Mouse (Mus musculus): ENCODE data around the gene C7. TPM values are rescaled to one million over a fixed set of nuclear protein-coding genes. Genes with fewer than 3 reads are reported as not detected.
A peak's percentile ranks its signal among the peaks of the same experiment; 100 is the strongest.

C7 gene
- 8.4 and 12.2 TPM in 2 replicates for polyA plus RNA-seq (2012; ENCODE audit: insufficient read depth, insufficient read length, missing spikeins)

DNA sequence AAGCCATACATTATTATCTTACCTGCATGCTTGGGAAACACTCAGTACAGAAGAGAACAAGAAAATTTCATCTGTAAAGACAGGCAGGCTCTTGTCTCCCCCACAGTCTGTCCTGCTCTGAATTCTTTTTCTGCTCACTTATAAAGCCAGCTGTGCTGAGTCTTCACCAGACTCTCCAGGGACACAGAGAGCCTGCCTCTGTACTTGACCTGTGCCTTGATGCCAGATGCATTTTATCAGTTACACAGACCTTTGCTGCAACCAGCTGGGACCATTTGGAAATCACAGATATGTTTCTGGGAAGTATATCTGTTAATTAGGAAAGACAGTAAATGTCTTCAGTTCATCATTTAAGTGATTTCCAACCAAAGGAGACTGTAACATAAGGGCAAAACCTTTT, at the start of gene C7:
Gene C7 (minus strand): TSS at position 106 of the 400 bp plus-strand sequence.
- Histone ChIP-seq H3K4me3 (ENCODE audit: insufficient read depth, low read depth, low read length) (no peak within 1 kb of the TSS), H3K4me1 (ENCODE audit: control insufficient read depth, insufficient read depth, insufficient read length, low read length) (no peaks in the 10 kb centered on the region), H3K27ac (replicated peaks; ENCODE audit: low read depth, low read length) (no peak within 1 kb of the TSS)

GRCm38 (mm10) chr15:5112651-5113050, 49.1 kb upstream of the C7 start:
- peaks cover 4% of the 10 kb centered on the region; the same call in 1 of the 2 replicates for H3K4me1 ChIP-seq (ENCODE audit: control insufficient read depth, insufficient read depth, insufficient read length, low read length)
- no peak overlapping the region for H3K4me3 ChIP-seq (ENCODE audit: insufficient read depth, low read depth, low read length)
- no peak overlapping the region for H3K27ac ChIP-seq (replicated peaks; ENCODE audit: low read depth, low read length)

GRCm38 (mm10) chr15:5108655-5109040, 45.1 kb upstream of the C7 start:
- H3K4me1 ChIP-seq (ENCODE audit: control insufficient read depth, insufficient read depth, insufficient read length, low read length), result no peaks in the 10 kb centered on the region
- peak overlapping the region; percentile 74 for H3K4me3 ChIP-seq (ENCODE audit: insufficient read depth, low read depth, low read length)
- H3K27ac ChIP-seq (replicated peaks; ENCODE audit: low read depth, low read length), result peak overlapping the region; percentile 72

DNA sequence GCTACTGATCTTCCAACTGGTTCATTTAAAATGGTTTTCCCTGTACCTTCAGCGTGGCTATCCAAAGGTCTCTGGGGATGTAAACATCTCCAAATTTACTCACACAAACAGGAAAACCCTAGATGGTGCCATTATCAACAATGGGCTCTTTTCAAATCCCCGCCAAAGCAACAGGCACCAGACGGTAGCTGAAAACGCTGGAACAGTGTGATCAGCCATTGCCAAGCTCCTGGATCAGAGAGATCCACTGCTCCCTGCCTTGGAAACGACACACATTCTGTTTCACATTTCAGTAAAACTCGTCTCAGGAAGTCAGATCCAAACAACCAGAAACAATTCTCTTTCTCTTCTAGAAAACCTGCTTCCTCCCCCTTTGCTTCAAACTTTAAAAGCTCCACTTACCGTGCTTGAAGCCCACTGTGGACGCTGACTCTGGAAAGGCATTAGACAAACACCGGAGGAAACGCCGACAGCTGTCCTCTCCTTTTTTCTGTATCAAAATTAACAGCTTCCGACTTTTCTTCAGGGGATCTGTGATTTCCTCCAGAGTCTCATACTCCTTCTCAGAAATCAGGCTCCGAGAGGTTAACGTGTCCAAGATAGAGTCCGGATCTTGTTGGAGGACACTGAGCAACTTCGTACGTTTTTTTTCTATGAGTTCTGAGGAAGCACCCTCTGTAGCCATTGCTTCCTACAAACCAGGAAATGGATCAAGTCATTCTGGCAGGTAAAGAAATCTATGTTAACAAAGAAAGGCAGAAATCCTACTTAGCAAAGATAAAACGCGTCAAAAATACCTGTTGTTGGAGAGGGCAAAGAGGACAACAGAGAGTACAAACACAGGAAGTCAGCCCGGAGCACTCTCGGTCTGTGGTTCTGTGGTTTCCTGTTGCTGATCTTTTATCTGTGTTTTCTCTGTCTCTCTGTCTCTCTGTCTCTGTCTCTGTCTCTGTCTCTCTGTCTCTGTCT, 44.4 kb upstream of the C7 start, which contains the start of gene Card6:
Gene Card6 (minus strand): TSS at position 854 of the 969 bp plus-strand sequence.
- Histone ChIP-seq H3K27ac (replicated peaks; ENCODE audit: low read depth, low read length) (peak within 1 kb of the TSS; percentile 72), H3K4me3 (ENCODE audit: insufficient read depth, low read depth, low read length) (peak within 1 kb of the TSS; percentile 74), H3K4me1 (ENCODE audit: control insufficient read depth, insufficient read depth, insufficient read length, low read length) (no peaks in the 10 kb centered on the region)

DNA sequence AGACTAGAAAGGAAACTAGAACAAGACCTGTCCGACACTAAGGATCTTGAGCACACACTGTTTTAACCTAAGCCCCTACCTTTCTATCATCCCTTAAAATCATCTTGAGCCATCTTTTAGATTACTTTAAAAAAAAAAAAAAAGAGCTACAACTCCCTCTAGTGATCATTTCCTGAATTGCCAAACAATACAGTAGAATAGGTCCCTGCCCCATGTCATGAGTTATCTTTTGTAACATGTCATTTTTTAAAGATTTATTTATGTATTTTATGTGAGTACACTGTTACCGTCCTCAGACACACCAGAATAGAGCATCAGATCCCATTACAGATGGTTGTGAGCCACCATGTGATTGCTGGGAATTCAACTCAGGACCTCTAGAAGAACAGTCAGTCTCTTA, 42.8 kb upstream of the C7 start:
- Histone ChIP-seq H3K4me3 (ENCODE audit: insufficient read depth, low read depth, low read length) (no peak overlapping the region), H3K4me1 (ENCODE audit: control insufficient read depth, insufficient read depth, insufficient read length, low read length) (no peaks in the 10 kb centered on the region), H3K27ac (replicated peaks; ENCODE audit: low read depth, low read length) (no peak overlapping the region)

DNA sequence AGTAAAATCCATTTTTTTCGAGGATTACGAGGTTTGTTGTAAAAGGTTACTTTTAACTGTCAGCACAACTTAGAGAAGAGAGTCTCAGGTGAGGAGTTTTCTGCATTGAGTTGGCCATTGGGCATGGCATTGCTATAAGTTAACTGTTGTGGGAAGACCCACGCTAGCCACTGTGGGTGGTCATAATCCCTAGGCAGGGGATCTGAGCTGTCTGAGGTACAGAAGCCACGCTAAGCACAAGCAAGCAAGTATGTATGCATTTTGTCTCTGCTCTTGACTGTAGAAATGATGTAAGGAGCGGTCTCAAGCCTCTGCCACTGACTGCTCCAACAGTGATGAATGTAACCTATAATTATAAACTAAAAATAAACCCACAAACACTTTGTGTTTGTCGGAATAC, 42.4 kb upstream of the C7 start:
- Histone ChIP-seq H3K27ac (replicated peaks; ENCODE audit: low read depth, low read length) (no peak overlapping the region), H3K4me3 (ENCODE audit: insufficient read depth, low read depth, low read length) (no peak overlapping the region), H3K4me1 (ENCODE audit: control insufficient read depth, insufficient read depth, insufficient read length, low read length) (no peaks in the 10 kb centered on the region)

DNA sequence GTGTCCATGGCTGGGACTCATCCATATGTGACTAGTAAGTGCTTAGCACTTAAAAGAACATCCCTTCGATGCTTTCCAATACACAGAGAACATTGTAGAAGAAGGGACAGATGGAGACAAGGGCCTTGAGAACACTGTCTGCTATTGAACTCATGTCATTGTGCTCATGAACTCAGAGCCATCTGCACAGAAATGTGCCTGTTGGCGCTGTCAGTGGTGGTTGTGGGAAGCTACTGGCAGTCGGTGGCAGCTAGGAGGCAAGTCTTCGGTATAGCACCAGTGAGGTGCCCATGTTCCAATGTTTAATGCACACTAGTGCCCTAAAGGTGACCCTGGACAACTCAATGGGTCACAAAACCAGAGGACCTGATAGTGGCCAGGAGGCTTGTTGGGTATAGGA, 38.8 kb upstream of the C7 start:
- Histone ChIP-seq H3K27ac (replicated peaks; ENCODE audit: low read depth, low read length) (no peak overlapping the region), H3K4me1 (ENCODE audit: control insufficient read depth, insufficient read depth, insufficient read length, low read length) (no peaks in the 10 kb centered on the region), H3K4me3 (ENCODE audit: insufficient read depth, low read depth, low read length) (no peak overlapping the region)

DNA sequence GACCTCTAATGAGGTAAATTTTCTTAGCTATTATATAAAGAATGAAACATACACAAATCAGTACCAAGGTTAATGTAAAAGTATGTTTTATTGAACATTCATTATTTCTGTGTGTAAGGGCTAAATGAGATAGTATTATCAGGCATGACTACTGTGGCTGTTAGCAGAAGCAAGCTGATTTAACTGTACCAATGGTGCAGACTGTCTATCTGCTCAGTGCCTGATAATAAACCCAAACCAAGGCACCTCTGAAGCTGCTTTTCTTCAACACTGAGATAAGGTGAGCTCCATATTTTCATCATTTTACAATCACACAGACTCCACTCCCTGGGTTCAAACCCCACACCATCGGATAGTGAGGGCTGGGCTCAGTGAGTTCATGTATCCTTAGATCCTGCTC, 33.8 kb upstream of the C7 start:
- Histone ChIP-seq H3K27ac (replicated peaks; ENCODE audit: low read depth, low read length) (no peak overlapping the region), H3K4me1 (ENCODE audit: control insufficient read depth, insufficient read depth, insufficient read length, low read length) (no peaks in the 10 kb centered on the region), H3K4me3 (ENCODE audit: insufficient read depth, low read depth, low read length) (no peak overlapping the region)

- no peaks in the 10 kb centered on the region for H3K4me1 ChIP-seq (ENCODE audit: control insufficient read depth, insufficient read depth, insufficient read length, low read length)
- no peak overlapping the region for H3K27ac ChIP-seq (replicated peaks; ENCODE audit: low read depth, low read length)
- no peak overlapping the region for H3K4me3 ChIP-seq (ENCODE audit: insufficient read depth, low read depth, low read length)
Observed at GRCm38 (mm10) chr15:5095534-5096301, 32.2 kb upstream of the C7 start.

GRCm38 (mm10) chr15:5090131-5090530, 26.6 kb upstream of the C7 start:
- no peaks in the 10 kb centered on the region for H3K4me1 ChIP-seq (ENCODE audit: control insufficient read depth, insufficient read depth, insufficient read length, low read length)
- no peak overlapping the region for H3K27ac ChIP-seq (replicated peaks; ENCODE audit: low read depth, low read length)
- no peak overlapping the region for H3K4me3 ChIP-seq (ENCODE audit: insufficient read depth, low read depth, low read length)

DNA sequence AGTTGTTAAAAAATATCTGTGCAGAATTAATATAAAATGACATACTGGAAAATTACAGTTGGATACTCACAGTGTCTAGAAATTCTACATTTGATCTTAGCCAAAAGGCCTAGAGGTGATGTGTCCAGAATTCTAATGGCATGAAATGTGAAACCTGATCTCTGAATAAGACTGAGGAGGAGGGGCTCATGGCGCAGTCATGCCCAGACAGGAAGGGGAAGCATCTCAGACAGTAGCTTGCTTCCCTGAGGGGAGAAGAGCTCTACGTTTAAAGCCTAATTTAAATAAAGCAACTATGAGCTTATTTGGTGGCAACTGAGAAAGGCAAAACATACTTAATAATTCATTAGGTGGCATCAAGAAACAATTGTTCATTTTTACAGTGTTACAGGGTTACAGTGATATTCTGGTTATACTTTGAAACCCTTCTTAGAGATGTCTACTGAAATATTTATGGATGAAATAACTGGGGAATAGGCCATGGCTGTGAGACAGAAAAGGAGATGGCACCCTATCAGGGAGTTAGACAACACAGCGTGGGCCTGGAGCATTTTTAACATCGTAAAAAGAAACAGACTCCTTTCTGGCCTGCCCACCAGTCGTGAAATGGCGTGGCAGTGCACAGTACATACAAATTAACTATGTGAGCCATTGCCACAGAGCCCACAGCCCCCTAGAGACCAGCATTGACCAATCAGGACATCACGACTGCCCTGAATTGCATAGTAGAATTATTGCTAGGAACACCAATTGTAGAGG, 25.5 kb upstream of the C7 start:
- Histone ChIP-seq H3K4me3 (ENCODE audit: insufficient read depth, low read depth, low read length) (no peak overlapping the region), H3K27ac (replicated peaks; ENCODE audit: low read depth, low read length) (no peak overlapping the region), H3K4me1 (ENCODE audit: control insufficient read depth, insufficient read depth, insufficient read length, low read length) (no peaks in the 10 kb centered on the region)

DNA sequence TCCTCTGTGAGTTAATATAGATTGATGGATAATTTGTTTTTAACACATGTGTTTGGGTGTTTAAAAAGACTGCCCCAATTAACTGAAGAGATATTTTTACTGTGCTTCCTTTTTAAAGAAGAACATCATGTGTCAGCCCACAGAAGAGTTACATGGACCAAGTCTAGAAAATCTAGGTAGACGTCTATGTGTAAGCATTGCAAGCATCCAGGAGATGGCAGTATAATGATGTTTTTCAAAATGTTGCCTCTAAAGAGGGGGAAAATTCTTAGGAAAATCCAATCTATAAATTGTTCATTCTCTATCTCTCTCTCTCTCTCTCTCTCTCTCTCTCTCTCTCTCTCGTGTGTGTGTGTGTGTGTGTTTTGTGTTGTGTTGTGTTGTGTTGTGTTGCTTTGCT, 22.6 kb upstream of the C7 start:
- Histone ChIP-seq H3K27ac (replicated peaks; ENCODE audit: low read depth, low read length) (no peak overlapping the region), H3K4me1 (ENCODE audit: control insufficient read depth, insufficient read depth, insufficient read length, low read length) (no peaks in the 10 kb centered on the region), H3K4me3 (ENCODE audit: insufficient read depth, low read depth, low read length) (no peak overlapping the region)

DNA sequence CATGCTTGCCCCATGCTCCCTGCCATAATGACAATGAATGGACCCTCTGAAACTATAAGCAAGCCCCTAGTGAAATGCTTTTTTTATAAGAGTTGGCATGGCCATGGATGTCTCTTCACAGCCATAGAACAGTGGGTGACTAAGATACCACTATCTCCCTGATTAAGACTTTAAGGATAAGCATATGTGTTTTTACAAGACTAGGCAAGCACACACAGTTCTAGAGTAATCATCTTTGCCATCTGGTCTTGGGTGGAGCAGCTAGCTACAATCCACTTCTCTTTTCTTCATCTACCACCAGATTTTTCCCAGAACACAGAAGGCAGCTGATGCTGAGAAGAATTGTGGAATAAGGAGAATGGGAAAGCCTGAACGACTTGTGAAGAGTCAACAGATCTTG, 17.7 kb upstream of the C7 start:
- Histone ChIP-seq H3K4me1 (ENCODE audit: control insufficient read depth, insufficient read depth, insufficient read length, low read length) (no peaks in the 10 kb centered on the region), H3K4me3 (ENCODE audit: insufficient read depth, low read depth, low read length) (no peak overlapping the region), H3K27ac (replicated peaks; ENCODE audit: low read depth, low read length) (no peak overlapping the region)

- no peak overlapping the region for H3K27ac ChIP-seq (replicated peaks; ENCODE audit: low read depth, low read length)
- no peaks in the 10 kb centered on the region for H3K4me1 ChIP-seq (ENCODE audit: control insufficient read depth, insufficient read depth, insufficient read length, low read length)
- no peak overlapping the region for H3K4me3 ChIP-seq (ENCODE audit: insufficient read depth, low read depth, low read length)
Observed at GRCm38 (mm10) chr15:5068801-5069518, 5.4 kb upstream of the C7 start.
